Mouse (Mus musculus) heart, embryonic 14.5 days (tissue): ENCODE data around the gene Nxpe2. TPM values are rescaled to one million over a fixed set of nuclear protein-coding genes. Genes with fewer than 3 reads are reported as not detected.
"Not testable (repeated sequence)": the region's sequence is repeated elsewhere in the genome, so short reads cannot be mapped to it uniquely, and the experiment has no call there.

Experiments
- ATAC-seq: fragments of 200-750 bp; cut with Nextera tagmentation; 2 replicates; pipeline ENCODE4 v1.8.0; 2017; ENCODE audit warnings: low read depth, moderate TSS enrichment; ENCODE audit not compliant: insufficient number of reproducible peaks, insufficient read depth, low FRiP score
- H3K27ac ChIP-seq, 2 experiments: fragments of 200-500 bp in 1 of 2; fragments of 300-500 bp in 1 of 2; sonication (generic) in 1 of 2; replicated peaks in 1 of 2; 2 replicates each; pipeline ENCODE4 v1.5.1; 2012 to 2014; ENCODE audit warnings: low read depth in 2 of 2, low read length in 2 of 2, control low read depth in 1 of 2, mild to moderate bottlenecking in 1 of 2, mixed read lengths in 1 of 2; ENCODE audit not compliant: control insufficient read depth in 1 of 2, insufficient read depth in 1 of 2
- H3K27me3 ChIP-seq: fragments of 300-500 bp; sonication (generic); 2 replicates; pipeline ENCODE4 v1.6.1; 2014; ENCODE audit warnings: mild to moderate bottlenecking, low read length, control low read depth; ENCODE audit not compliant: control insufficient read depth, insufficient read depth
- H3K36me3 ChIP-seq: fragments of 300-500 bp; sonication (generic); 2 replicates; pipeline ENCODE4 v1.6.1; 2014; ENCODE audit warnings: mild to moderate bottlenecking, control low read depth, low read length, mixed read lengths; ENCODE audit not compliant: control insufficient read depth, insufficient read depth
- H3K4me1 ChIP-seq, 2 experiments: fragments of 200-500 bp in 1 of 2; fragments of 300-500 bp in 1 of 2; sonication (generic) in 1 of 2; 2 replicates each; pipeline ENCODE4 v1.6.1; 2012 to 2014; ENCODE audit warnings: low read length in 2 of 2, control low read depth in 1 of 2, mixed read lengths in 1 of 2; ENCODE audit not compliant: control insufficient read depth in 2 of 2, insufficient read depth in 2 of 2
- H3K4me2 ChIP-seq: fragments of 300-500 bp; sonication (generic); 2 replicates; pipeline ENCODE4 v1.6.1; 2014; ENCODE audit warnings: mild to moderate bottlenecking, low read length
- H3K4me3 ChIP-seq, 2 experiments: fragments of 200-500 bp in 1 of 2; fragments of 300-500 bp in 1 of 2; sonication (generic) in 1 of 2; 2 replicates each; pipeline ENCODE4 v1.5.1; 2012 to 2014; ENCODE audit warnings: low read length in 2 of 2, mild to moderate bottlenecking in 2 of 2, control low read depth in 1 of 2, low read depth in 1 of 2, moderate library complexity in 1 of 2; ENCODE audit not compliant: control insufficient read depth in 1 of 2, insufficient read depth in 1 of 2
- H3K9ac ChIP-seq: fragments of 300-500 bp; sonication (generic); 2 replicates; pipeline ENCODE4 v1.6.1; 2014; ENCODE audit warnings: mild to moderate bottlenecking, low read length
- H3K9me3 ChIP-seq: fragments of 300-500 bp; sonication (generic); 2 replicates; pipeline ENCODE4 v1.6.1; 2016; ENCODE audit warnings: low read length, control low read depth; ENCODE audit not compliant: control insufficient read depth
- WGBS: fragments of 180-500 bp; shearing (Covaris S2); extraction: QIAGEN DNeasy Blood & Tissue Kit; methylation state at CpG from one replicate; pipeline ENCODE4 v1.1.7; 2014; 5-methylcytosine and 5-hydroxymethylcytosine counted together
- polyA plus RNA-seq: library from polyadenylated mRNA; unstranded; fragments of >200 nt; fragmentation: Nextera tagmentation; extraction: Ambion mirVana; gene quantifications from 2 replicates; pipeline ENCODE4 v1.2.1, GENCODE M21; 2014

Gene Nxpe2
- polyA plus RNA-seq, 1 experiment from 2014 or later, result 2.0 TPM

DNA sequence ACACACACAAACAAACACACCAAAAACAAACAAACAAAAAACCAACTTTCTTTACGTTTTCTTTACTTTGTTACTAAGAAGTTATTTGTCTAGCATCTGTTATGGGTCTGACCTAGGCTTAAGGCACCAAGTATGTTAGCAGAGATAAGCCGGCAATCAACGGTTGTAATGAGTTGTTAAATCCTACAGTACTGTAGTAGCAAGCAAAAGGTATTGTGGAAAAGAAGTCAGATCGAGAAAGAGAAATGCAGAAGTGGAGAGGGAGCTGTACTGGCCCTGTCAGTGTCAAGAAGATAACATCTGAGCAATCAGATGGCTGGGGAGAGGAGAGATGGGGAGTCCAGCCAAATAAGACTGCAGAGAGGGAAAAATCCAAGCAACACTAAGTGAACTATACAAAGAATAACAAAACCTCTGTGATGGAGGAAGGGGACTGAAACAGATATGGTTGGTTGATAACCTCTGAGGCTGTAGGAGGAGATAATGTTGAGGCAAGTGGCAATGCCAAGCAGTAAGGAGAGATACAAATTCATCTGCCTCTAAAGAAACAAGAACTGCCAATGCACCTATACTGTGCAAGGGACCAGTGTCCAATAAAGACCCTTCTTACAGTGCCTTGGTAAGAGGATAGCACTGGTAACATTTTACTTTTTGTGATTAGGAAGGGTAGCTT, 14.3 kb downstream of the Nxpe2 start:
- no peaks in the 10 kb centered on the region for H3K36me3 ChIP-seq
- no peak overlapping the region for H3K27ac ChIP-seq
- 42% methylated on average over 4 of the region's 4 CpGs for WGBS
- no peak overlapping the region for H3K9ac ChIP-seq
- peaks cover 3 to 6% of the 10 kb centered on the region in 2 experiments; a peak in 3 of 4 replicates for H3K4me1 ChIP-seq
- no peak for ATAC-seq
- H3K27me3 ChIP-seq, result no peaks in the 10 kb centered on the region
- H3K4me3 ChIP-seq, result no peak overlapping the region
- H3K4me2 ChIP-seq, result no peak overlapping the region
- H3K9me3 ChIP-seq, result no peaks in the 10 kb centered on the region

DNA sequence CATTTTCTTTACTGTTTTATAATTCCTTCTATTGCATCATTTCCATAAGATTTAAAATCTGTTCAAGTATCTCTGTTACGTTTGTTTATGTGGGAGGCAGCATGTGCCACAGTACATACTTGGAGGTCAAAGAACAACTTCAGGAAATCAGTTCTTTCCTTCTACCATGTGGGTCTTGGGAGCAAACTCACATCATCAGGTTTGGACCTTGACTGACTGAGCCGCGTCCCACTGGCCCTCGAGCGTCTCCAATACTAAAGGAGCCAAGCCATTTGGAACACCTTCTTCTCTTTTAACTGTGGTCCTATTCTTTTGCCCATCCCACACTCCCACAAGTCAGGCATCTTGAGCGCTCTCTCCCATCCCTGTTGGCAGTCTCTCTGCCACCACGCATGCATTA, 23.7 kb downstream of the Nxpe2 start:
- H3K9me3 ChIP-seq, result no peaks in the 10 kb centered on the region
- no peak overlapping the region for H3K4me2 ChIP-seq
- H3K4me3 ChIP-seq, result no peak overlapping the region
- WGBS, result 89% methylated on average over 7 of the region's 7 CpGs
- no peaks in the 10 kb centered on the region for H3K4me1 ChIP-seq
- H3K9ac ChIP-seq, result no peak overlapping the region
- no peaks in the 10 kb centered on the region for H3K27me3 ChIP-seq
- no peaks in the 10 kb centered on the region for H3K36me3 ChIP-seq
- H3K27ac ChIP-seq, result no peak overlapping the region
- no peak for ATAC-seq

DNA sequence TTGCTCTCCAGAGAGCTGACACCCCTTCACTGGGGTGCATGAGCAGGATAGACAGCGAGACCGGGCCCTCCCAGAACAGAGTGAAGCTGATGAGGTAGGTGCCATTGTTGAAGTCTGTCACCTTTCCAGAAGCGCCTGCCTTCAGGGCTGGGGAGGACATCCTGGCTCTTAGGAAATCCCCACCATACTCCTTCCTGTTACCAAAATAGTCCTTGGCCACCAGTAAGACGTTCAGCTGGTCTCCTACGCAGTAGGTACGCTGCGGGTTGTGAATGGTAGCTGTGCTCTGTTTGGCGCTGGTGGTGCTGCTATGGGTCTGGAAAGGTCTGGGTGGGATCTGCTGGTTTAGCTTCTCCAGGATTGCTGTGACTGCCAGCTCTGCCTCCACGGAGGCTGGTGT, 26.9 kb downstream of the Nxpe2 start:
- H3K36me3 ChIP-seq, result no peaks in the 10 kb centered on the region
- no peak overlapping the region for H3K27ac ChIP-seq
- no peak overlapping the region for H3K4me2 ChIP-seq
- ATAC-seq, result no peak
- no peaks in the 10 kb centered on the region for H3K4me1 ChIP-seq
- H3K4me3 ChIP-seq, result no peak overlapping the region
- WGBS, result 76% methylated on average over 9 of the region's 9 CpGs
- H3K9ac ChIP-seq, result no peak overlapping the region
- no peaks in the 10 kb centered on the region for H3K9me3 ChIP-seq
- H3K27me3 ChIP-seq, result no peaks in the 10 kb centered on the region

DNA sequence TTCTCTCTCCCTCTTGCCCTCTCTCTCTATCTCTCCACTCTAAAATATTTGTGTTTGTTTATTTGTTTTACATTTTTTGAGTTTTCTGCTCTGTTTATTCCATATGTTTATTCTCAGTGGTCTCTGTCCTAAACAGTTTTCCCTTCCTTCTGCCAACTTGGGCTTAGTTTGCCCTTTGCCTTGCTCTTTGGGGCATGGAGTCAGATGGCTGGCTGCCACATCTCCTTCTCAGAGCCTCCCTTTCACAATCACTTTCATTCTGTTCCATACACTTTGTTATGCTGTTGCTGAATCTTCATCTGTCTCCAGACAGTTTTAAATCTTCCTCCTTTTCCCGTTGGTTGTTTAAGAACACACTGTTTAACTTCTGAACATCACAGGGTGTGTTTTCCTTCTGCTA, 37.4 kb downstream of the Nxpe2 start:
- Histone ChIP-seq H3K36me3 (no peaks in the 10 kb centered on the region), H3K27ac (no peak overlapping the region), H3K4me1 (no peaks in the 10 kb centered on the region), H3K27me3 (no peaks in the 10 kb centered on the region), H3K9me3 (no peaks in the 10 kb centered on the region), H3K4me3 (no peak overlapping the region), H3K9ac (no peak overlapping the region), H3K4me2 (no peak overlapping the region)
- 74% methylated on average over 1 of the region's 1 CpGs for WGBS
- ATAC-seq, result no peak

DNA sequence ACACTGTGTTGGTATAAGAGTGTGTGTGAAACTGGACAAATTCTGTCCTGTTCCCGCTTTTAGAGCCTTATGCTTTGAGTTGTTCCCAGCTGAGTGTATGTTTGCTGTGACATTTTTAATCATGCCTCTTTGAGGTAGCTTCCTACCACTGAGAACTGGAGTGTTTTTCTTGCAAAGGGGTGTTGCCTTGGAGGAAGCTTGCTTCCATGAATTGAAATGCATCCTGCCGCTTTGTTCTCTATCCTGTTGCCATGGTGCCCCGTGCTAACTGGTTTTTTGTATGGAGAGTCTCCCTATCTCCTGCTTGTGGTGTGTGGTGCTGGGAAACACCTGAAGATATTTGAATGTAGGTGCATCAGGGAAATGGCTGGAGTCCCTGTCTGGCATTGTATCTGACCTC, 39.1 kb downstream of the Nxpe2 start:
- Histone ChIP-seq H3K36me3 (no peaks in the 10 kb centered on the region), H3K9ac (no peak overlapping the region), H3K4me1 (no peaks in the 10 kb centered on the region), H3K4me2 (no peak overlapping the region), H3K9me3 (no peaks in the 10 kb centered on the region), H3K27me3 (no peaks in the 10 kb centered on the region), H3K4me3 (no peak overlapping the region), H3K27ac (peak overlapping the region; percentile 46 to 73; a peak in 3 of 4 replicates)
- 52% methylated on average over 3 of the region's 3 CpGs for WGBS
- no peak for ATAC-seq

DNA sequence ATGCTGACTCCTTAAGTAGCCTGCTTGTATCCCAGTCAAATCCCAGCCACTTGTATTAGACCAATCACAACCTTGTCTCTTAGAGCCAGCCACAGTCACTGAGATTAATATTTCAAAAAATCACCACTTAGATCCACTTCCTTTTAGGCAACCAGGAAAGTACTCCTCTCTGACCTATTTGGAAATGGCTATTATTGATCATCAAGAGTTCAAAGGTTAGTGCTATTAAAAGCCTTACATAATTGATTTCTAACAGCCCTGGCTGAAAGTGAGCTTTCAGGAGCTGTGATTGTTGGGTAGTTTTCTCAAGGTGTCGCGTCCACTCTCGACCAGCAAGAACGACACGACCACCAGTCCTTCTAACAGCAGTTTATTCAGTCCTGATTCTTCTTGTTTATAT, 42.0 kb downstream of the Nxpe2 start:
- no peak overlapping the region for H3K4me3 ChIP-seq
- no peak overlapping the region for H3K9ac ChIP-seq
- no peak overlapping the region for H3K27ac ChIP-seq
- no peaks in the 10 kb centered on the region for H3K4me1 ChIP-seq
- H3K36me3 ChIP-seq, result no peaks in the 10 kb centered on the region
- no peak overlapping the region for H3K4me2 ChIP-seq
- ATAC-seq, result no peak
- no peaks in the 10 kb centered on the region for H3K27me3 ChIP-seq
- no peaks in the 10 kb centered on the region for H3K9me3 ChIP-seq
- 94% methylated on average over 5 of the region's 5 CpGs for WGBS

DNA sequence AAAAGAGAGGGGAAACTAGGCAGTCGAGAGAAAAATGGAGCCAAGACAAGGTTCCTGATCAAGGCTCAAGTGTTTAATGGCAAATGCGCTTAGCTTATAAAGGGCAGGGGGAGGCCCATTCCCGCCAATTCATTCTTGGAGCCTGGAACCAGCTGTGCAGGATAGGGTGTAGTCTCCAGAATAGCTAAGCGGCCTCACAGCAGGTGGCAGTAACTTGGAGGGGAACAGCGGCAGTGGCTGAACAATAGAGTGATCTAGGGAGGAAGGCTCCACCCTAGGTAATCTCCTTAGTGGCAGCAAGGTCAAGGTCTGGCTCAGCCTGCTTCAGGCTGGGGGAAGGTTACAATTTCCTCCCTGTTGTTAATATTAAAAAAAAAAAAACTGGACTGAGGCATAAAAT, 49.7 kb downstream of the Nxpe2 start:
- not testable (repeated sequence) for H3K36me3 ChIP-seq, H3K4me2 ChIP-seq, ATAC-seq, H3K27ac ChIP-seq, H3K4me1 ChIP-seq, H3K9ac ChIP-seq, H3K9me3 ChIP-seq, H3K4me3 ChIP-seq, H3K27me3 ChIP-seq
- 37% methylated on average over 5 of the region's 5 CpGs for WGBS

DNA sequence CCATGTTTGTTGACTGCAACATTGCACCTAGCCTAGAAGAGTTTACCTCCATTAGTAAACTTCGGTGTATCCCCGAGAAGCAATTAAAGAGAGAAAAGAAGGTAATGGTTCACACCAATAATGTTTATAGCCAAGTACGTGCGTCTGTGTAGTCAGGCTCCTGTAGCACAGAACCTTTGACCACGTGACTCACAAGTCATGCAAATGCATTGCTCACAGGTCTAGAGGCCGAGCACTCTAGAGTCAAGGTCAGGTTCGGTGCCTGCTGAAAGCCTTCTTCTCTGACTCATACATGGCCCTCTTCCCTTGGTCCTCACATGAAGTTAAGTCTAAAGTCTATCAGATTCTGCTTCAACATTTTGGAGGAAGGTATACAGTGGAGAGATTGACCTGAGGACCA, 54.3 kb downstream of the Nxpe2 start:
- H3K4me2 ChIP-seq, result no peak overlapping the region
- H3K4me1 ChIP-seq, result no peaks in the 10 kb centered on the region
- H3K9ac ChIP-seq, result no peak overlapping the region
- no peaks in the 10 kb centered on the region for H3K27me3 ChIP-seq
- no peaks in the 10 kb centered on the region for H3K9me3 ChIP-seq
- no peak overlapping the region for H3K4me3 ChIP-seq
- WGBS, result 84% methylated on average over 7 of the region's 7 CpGs
- no peak overlapping the region for H3K27ac ChIP-seq
- ATAC-seq, result no peak
- no peaks in the 10 kb centered on the region for H3K36me3 ChIP-seq
